Mouse (Mus musculus) heart, embryonic 12.5 days (tissue): ENCODE results near the gene Enox1. TPM values are rescaled to one million over a fixed set of nuclear protein-coding genes. Genes with fewer than 3 reads are reported as not detected.

Source experiments
- ATAC-seq: fragments of 200-750 bp; cut with Nextera tagmentation; 2 replicates; pipeline ENCODE4 v1.8.0; 2017; ENCODE audit warnings: moderate TSS enrichment, moderate library complexity; ENCODE audit not compliant: insufficient number of reproducible peaks, low FRiP score
- H3K27ac ChIP-seq: fragments of 300-500 bp; sonication (generic); 2 replicates; pipeline ENCODE4 v1.5.1; 2016; ENCODE audit warnings: mild to moderate bottlenecking, moderate library complexity; ENCODE audit not compliant: poor library complexity, severe bottlenecking
- H3K27me3 ChIP-seq: fragments of 300-500 bp; sonication (generic); replicated peaks from 2 replicates; pipeline ENCODE4 v1.6.1; 2016; ENCODE audit warnings: mild to moderate bottlenecking, moderate library complexity
- H3K36me3 ChIP-seq: fragments of 300-500 bp; sonication (generic); 2 replicates; pipeline ENCODE4 v1.6.1; 2016; ENCODE audit warnings: mild to moderate bottlenecking, moderate library complexity
- H3K4me1 ChIP-seq: fragments of 300-500 bp; sonication (generic); replicated peaks from 2 replicates; pipeline ENCODE4 v1.6.1; 2016; ENCODE audit warnings: mild to moderate bottlenecking
- H3K4me2 ChIP-seq: fragments of 300-500 bp; sonication (generic); 2 replicates; pipeline ENCODE4 v1.6.1; 2016; ENCODE audit warnings: mild to moderate bottlenecking, moderate library complexity
- H3K4me3 ChIP-seq: fragments of 300-500 bp; sonication (generic); 2 replicates; pipeline ENCODE4 v1.5.1; 2016; ENCODE audit warnings: mild to moderate bottlenecking
- H3K9ac ChIP-seq: fragments of 300-500 bp; sonication (generic); 2 replicates; pipeline ENCODE4 v1.6.1; 2016; ENCODE audit warnings: mild to moderate bottlenecking, moderate library complexity
- H3K9me3 ChIP-seq: fragments of 300-500 bp; sonication (generic); replicated peaks from 2 replicates; pipeline ENCODE4 v1.6.1; 2016; ENCODE audit warnings: mild to moderate bottlenecking, moderate library complexity
- WGBS: fragments of 180-500 bp; shearing (Covaris S2); methylation state at CpG from one replicate; pipeline ENCODE4 v1.1.7; 2016; 5-methylcytosine and 5-hydroxymethylcytosine counted together
- polyA plus RNA-seq: library from polyadenylated mRNA; unstranded; fragments of >200 nt; fragmentation: Nextera tagmentation; extraction: Ambion mirVana; gene quantifications from 2 replicates; pipeline ENCODE4 v1.2.1, GENCODE M21; 2016

Enox1 gene
- polyA plus RNA-seq, 1 experiment from 2014 or later: 4.5 TPM

DNA sequence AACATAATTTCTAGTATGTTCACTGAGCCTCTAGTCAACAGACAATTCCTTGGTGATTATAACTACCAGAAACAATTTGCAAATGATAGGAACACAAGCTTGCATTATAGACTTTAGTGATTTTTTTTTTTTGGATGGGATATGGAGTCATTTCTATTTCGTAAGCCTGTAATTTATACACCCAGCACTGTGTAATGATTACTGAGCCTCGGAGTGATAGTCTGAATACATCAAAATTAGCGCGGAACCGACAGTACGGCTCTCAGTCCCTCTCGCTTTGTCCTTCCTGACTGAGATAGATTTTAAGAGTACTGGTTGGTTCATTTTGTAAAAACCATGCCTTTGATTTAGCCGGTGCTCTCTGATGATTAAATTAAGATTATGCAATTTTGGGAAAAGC lies 322.1 kb downstream of the Enox1 start:
- Histone ChIP-seq H3K4me1 (peaks cover 2% of the 10 kb centered on the region), H3K4me2 (no peak overlapping the region), H3K4me3 (no peak overlapping the region), H3K27me3 (no peaks in the 10 kb centered on the region), H3K27ac (no peak overlapping the region), H3K36me3 (no peaks in the 10 kb centered on the region), H3K9ac (no peak overlapping the region), H3K9me3 (no peaks in the 10 kb centered on the region)
- no peak for ATAC-seq
- WGBS: 90% methylated on average over 8 of the region's 8 CpGs

DNA sequence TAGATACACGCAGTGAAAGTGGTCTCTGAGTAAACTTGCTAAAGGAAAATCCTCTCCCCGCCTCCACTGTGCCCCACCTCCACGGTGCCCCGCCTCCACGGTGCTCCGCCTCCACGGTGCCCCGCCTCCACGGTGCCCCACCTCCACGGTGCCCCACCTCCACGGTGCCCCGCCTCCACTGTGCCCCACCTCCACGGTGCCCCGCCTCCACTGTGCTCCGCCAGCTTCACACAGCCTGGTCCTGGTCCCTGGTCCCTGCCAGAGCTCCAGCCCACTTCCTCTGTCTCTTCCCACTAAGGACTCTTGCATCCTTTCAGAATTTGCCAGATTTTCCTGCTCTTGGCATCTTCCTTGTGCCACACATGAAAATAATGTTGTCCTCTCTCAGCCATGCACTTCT lies 326.5 kb downstream of the Enox1 start:
- H3K9ac ChIP-seq: no peak overlapping the region
- no peak overlapping the region for H3K27ac ChIP-seq
- H3K9me3 ChIP-seq: no peaks in the 10 kb centered on the region
- no peak overlapping the region for H3K4me2 ChIP-seq
- no peaks in the 10 kb centered on the region for H3K4me1 ChIP-seq
- 27% methylated on average over 15 of the region's 15 CpGs for WGBS
- H3K36me3 ChIP-seq: no peaks in the 10 kb centered on the region
- H3K4me3 ChIP-seq: no peak overlapping the region
- H3K27me3 ChIP-seq: no peaks in the 10 kb centered on the region
- no peak for ATAC-seq

DNA sequence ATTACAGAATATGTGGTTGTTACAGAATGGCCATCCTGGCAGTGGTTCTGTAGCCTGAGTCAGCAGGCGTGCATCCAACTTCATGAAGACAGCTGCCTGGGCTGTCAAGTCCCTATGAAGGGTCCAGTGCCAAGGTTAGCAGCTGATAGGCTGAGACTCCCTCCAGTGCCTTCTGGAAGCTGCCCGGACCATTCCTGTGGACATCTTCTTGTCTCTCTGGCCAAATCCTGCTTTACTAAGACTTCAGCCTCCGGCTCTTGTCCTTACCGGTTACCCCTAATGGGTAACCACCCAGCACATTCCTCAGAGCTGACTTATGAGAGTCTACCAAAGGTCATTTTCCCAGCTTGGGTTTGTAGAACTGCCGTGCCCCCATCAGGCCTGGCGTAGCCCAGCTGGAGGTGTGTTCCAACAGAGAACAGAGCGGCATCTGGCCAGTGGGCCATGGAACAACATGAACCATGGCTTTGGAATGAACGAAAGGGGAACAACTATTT lies 328.4 kb downstream of the Enox1 start:
- Histone ChIP-seq H3K27me3 (no peaks in the 10 kb centered on the region), H3K9ac (no peak overlapping the region), H3K9me3 (no peaks in the 10 kb centered on the region), H3K36me3 (no peaks in the 10 kb centered on the region), H3K4me3 (no peak overlapping the region), H3K4me1 (no peaks in the 10 kb centered on the region), H3K27ac (no peak overlapping the region), H3K4me2 (no peak overlapping the region)
- WGBS: 70% methylated on average over 8 of the region's 8 CpGs
- ATAC-seq: no peak

DNA sequence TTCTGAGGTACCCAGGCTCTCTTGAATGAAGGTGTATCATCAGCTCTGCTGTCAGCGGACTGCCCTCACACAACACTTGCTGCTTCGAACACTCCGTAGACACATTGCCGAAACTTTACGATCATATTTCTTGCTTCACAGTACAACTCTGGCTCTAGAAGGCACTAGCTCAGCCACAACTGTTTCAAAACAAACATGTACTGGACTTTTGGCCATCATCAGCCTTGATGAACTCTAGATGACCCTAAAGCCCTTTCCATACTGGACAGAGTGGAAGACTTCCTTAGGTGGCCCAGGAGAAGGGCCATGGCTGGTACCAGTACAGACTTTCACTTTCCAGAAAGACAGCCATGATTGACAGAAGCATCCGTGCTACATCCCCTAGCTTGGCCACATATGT lies 334.1 kb downstream of the Enox1 start:
- Histone ChIP-seq H3K9me3 (no peaks in the 10 kb centered on the region), H3K4me1 (no peaks in the 10 kb centered on the region; the same call in 1 of the 2 replicates), H3K4me3 (no peak overlapping the region), H3K27me3 (no peaks in the 10 kb centered on the region), H3K27ac (no peak overlapping the region), H3K4me2 (no peak overlapping the region), H3K36me3 (no peaks in the 10 kb centered on the region), H3K9ac (no peak overlapping the region)
- no peak for ATAC-seq
- 87% methylated on average over 6 of the region's 6 CpGs for WGBS

DNA sequence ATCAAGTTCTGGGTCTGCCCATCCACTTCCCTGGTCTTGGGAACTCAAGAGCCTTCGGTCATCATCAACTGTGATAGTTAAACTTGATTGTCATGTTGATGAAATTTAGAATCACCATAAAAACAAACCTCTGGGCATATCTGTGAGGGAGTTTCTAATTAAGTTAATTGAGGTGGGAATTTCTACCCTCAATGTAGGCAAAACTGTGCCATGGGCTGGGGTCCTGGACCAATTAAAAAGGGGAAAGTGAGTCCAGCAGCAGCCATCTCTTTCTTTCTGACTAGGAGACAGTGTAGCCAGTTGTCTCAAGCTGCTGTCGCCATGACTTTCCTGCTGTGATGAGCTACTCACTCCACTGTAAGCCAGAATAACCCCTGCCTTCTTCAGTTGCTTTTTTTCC lies 335.2 kb downstream of the Enox1 start:
- no peak overlapping the region for H3K9ac ChIP-seq
- H3K36me3 ChIP-seq: no peaks in the 10 kb centered on the region
- H3K9me3 ChIP-seq: no peaks in the 10 kb centered on the region
- H3K4me3 ChIP-seq: no peak overlapping the region
- H3K27ac ChIP-seq: no peak overlapping the region
- no peaks in the 10 kb centered on the region for H3K27me3 ChIP-seq
- no peaks in the 10 kb centered on the region; the same call in 1 of the 2 replicates for H3K4me1 ChIP-seq
- WGBS: 78% methylated on average over 2 of the region's 2 CpGs
- no peak for ATAC-seq
- H3K4me2 ChIP-seq: no peak overlapping the region

DNA sequence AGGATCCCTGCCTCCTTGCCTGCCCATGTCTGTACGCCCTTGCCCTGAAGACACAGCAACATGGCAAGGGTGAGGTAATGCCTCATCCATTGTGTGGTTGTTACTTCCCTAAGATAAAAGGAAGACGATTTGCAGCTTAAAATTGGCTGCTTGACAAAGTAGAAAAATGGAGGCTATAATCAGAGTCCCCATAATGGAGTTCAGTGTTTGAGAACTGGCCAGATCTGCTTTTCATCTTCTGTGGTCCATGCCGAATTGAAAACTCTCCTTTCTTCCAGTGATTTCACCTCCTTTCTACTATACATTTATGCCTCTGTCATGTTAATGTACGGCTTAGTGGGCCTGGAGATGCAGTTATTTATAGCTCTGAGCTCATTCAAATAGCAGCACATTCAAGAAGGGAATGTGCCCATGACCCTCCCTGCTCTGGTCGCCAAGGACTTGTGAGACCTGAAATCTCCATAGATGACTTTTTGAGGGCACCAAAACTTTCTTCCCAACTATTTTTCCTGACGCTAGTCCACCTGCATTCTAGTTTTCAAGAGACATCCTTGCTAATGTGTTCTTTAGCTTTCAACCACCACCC lies 343.5 kb downstream of the Enox1 start:
- Histone ChIP-seq H3K9ac (no peak overlapping the region), H3K4me1 (peaks cover 28% of the 10 kb centered on the region), H3K36me3 (no peaks in the 10 kb centered on the region), H3K9me3 (no peaks in the 10 kb centered on the region), H3K27ac (peak overlapping the region; percentile 46), H3K4me2 (no peak overlapping the region), H3K27me3 (no peaks in the 10 kb centered on the region), H3K4me3 (no peak overlapping the region)
- ATAC-seq: 0 out of 2 replicates have a peak, but pooled peaks have one; percentile 55
- WGBS: 37% methylated on average over 6 of the region's 6 CpGs

DNA sequence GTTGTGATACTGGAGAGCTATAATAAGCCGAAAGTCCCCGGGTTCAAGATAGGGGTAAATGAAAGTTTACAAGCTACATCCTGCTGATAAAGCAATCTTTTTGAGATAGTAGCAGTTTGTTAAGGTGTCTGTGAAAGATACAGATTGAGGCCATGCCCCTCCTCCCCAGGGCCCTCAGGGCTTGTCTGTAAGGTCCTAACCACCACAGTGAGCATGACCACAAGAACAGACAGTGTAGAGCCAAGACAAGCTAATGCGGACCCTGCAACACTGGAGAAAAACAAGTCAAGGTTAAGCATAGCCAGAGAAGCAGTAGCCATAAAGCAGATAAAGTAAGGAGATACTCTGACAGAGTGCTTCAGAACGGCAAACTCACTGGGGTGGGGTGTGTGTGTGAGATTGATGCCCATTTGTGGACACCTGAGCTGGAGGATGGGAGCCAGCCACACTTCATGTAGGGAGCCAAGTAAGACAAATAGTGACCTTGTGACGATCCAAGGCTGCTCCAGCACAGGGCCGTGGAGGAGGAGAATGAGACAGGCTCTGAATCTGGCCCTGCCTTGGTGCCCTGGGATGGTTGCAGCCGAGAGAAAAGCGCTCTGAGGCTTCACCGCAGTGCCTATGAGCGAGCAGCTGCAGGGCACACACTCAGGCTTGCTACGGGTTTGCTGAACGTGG lies 348.0 kb downstream of the Enox1 start:
- Histone ChIP-seq H3K27me3 (no peaks in the 10 kb centered on the region), H3K4me3 (no peak overlapping the region), H3K4me2 (no peak overlapping the region), H3K36me3 (no peaks in the 10 kb centered on the region), H3K9me3 (no peaks in the 10 kb centered on the region), H3K4me1 (peaks cover 19% of the 10 kb centered on the region), H3K27ac (no peak overlapping the region), H3K9ac (no peak overlapping the region)
- ATAC-seq: no peak
- 55% methylated on average over 12 of the region's 12 CpGs for WGBS

DNA sequence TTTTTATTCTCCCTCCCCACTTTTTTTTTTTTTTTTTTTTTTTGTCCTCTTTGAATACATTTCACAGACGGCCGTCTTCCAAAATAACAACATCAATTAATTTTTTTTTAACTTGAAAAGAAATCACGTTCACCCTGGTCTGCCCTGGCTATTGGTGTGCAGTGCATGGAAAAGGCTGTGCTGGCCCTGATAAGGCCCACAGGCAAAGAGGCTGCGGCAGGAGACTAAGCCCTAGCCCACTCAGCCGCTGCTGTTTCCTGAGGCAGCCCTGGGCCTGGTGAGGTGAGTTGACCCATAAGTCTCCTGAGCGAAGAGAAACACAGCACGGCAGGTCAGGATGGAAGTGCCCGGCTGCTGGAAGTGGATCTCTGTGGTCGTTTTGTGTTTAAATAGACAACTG lies 349.8 kb downstream of the Enox1 start:
- Histone ChIP-seq H3K9me3 (no peaks in the 10 kb centered on the region), H3K9ac (no peak overlapping the region), H3K27ac (no peak overlapping the region), H3K4me1 (peaks cover 13% of the 10 kb centered on the region), H3K36me3 (no peaks in the 10 kb centered on the region), H3K27me3 (no peaks in the 10 kb centered on the region), H3K4me3 (no peak overlapping the region), H3K4me2 (no peak overlapping the region)
- ATAC-seq: no peak
- WGBS: 42% methylated on average over 9 of the region's 9 CpGs

DNA sequence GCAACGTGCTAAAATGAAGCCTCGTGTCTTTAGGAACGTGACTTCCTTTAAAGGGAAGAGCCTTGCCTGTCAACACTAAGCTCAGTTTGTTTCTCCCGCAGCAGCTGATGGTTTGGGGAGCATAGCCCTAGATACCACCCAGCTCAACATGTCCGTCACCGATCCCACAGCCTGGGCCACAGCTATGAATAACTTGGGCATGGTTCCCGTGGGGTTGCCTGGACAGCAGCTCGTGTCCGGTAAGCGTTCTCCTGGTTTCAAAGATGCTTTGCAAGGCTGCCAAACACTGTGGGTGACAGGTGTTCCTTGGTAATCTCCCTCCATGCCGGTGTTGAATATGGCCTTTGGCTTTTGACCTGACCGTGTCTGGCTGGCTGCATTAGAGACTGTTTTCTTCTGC lies 351.5 kb downstream of the Enox1 start:
- H3K4me2 ChIP-seq: no peak overlapping the region
- no peak overlapping the region for H3K27ac ChIP-seq
- no peaks in the 10 kb centered on the region for H3K36me3 ChIP-seq
- ATAC-seq: no peak
- H3K27me3 ChIP-seq: no peaks in the 10 kb centered on the region
- peaks cover 16% of the 10 kb centered on the region for H3K4me1 ChIP-seq
- WGBS: 51% methylated on average over 12 of the region's 12 CpGs
- H3K9ac ChIP-seq: no peak overlapping the region
- H3K9me3 ChIP-seq: peaks cover under 1% of the 10 kb centered on the region; the same call in 1 of the 2 replicates
- H3K4me3 ChIP-seq: no peak overlapping the region

DNA sequence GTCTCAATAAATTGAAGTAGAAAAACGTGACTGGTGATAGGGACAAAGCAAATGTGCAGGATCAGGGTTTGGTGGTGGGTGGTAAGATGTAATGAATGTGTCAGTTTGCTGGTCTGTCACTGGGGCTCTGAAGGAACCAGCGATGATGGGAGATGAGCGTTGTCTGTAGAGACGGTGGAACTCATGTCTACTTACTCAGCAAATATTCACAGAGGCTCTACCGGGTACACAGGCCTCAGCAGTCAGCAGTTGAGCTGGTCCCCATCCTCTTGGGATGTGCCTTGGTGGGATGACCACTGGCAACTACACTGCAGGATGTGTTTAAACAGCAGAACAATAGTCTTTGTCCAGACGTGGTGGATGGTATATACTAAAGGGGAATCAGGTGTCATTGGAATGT lies 352.5 kb downstream of the Enox1 start:
- no peak overlapping the region for H3K9ac ChIP-seq
- peaks cover 16% of the 10 kb centered on the region for H3K4me1 ChIP-seq
- no peak overlapping the region for H3K27ac ChIP-seq
- WGBS: 79% methylated on average over 6 of the region's 6 CpGs
- no peak overlapping the region for H3K4me2 ChIP-seq
- ATAC-seq: no peak
- no peak overlapping the region for H3K4me3 ChIP-seq
- no peaks in the 10 kb centered on the region for H3K36me3 ChIP-seq
- H3K27me3 ChIP-seq: no peaks in the 10 kb centered on the region
- peaks cover 7% of the 10 kb centered on the region; the same call in 1 of the 2 replicates for H3K9me3 ChIP-seq

DNA sequence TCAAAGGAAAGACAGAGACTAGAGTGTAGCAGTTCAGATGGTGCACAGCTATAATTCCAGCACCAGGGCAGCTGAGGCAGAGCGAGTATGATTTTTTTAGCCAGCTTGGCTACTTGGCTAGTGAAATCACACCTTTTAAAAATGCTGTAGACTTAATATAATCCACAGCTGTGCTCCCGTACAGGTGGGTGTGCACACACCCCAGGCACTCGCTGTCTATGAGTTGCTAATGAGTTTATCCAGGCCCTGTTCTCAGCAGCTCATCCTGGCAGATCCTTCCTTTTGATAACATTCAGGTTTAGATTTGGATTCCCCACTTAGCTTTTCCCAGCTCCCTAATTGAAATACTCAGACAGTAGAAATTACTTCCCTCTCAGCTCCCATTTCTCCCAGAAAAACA lies 353.4 kb downstream of the Enox1 start:
- H3K4me3 ChIP-seq: no peak overlapping the region
- no peak overlapping the region for H3K9ac ChIP-seq
- peaks cover 7% of the 10 kb centered on the region for H3K4me1 ChIP-seq
- H3K36me3 ChIP-seq: no peaks in the 10 kb centered on the region
- no peak overlapping the region for H3K4me2 ChIP-seq
- WGBS: 46% methylated on average over 3 of the region's 3 CpGs
- H3K9me3 ChIP-seq: peaks cover 7% of the 10 kb centered on the region; the same call in 1 of the 2 replicates
- H3K27ac ChIP-seq: no peak overlapping the region
- ATAC-seq: no peak
- no peaks in the 10 kb centered on the region for H3K27me3 ChIP-seq
